Mouse (Mus musculus) left cerebral cortex, adult 2 months (tissue): ENCODE data around the gene Heatr5a. TPM values are rescaled to one million over a fixed set of nuclear protein-coding genes. Genes with fewer than 3 reads are reported as not detected.

ENCODE experiments used
- DNase-seq, 2 experiments: peaks; one replicate each; pipeline ENCODE4 v3.0.0; 2021 to 2022; ENCODE audit warnings: low spot score in 2 of 2, mixed read lengths in 1 of 2; ENCODE audit errors: extremely low spot score in 1 of 2
- H3K27ac ChIP-seq: fragments of 200-600 bp; 2 replicates; pipeline ENCODE4 v1.8.1; 2022
- H3K4me3 ChIP-seq: fragments of 200-600 bp; 2 replicates; pipeline ENCODE4 v1.8.1; 2022
- CTCF ChIP-seq: fragments of 200-600 bp; IDR thresholded peaks from 2 replicates; pipeline ENCODE4 v1.8.1; 2022; ENCODE audit warnings: antibody characterized with exemption, mild to moderate bottlenecking, moderate library complexity
- intact Hi-C: fragments of 180-260 bp; cut with DNase I; formaldehyde crosslinking; loops from one replicate; pipeline ENCODE4 v1.15.1; 2025
- long read RNA-seq, 2 experiments: library from polyadenylated mRNA; stranded (forward); transcript quantifications; one replicate each; pipeline ENCODE4 v2.0.0; 2021; ENCODE audit warnings: borderline mapping rate in 2 of 2
- total RNA-seq, 2 experiments: library from RNA; stranded (reverse); gene quantifications; 2 replicates each; pipeline ENCODE4 v1.2.3; 2021

Heatr5a gene
- total RNA-seq: 1 to 10 TPM; 7.5 to 8.9 TPM
- long read RNA-seq, experiment 1, full-length matches to known transcripts: 2 of 5 reads
- long read RNA-seq, experiment 1, partial matches to known transcripts: 2 of 5 reads
- long read RNA-seq, experiment 1, other reads (novel, unspliced or antisense): 1 of 5 reads
- long read RNA-seq, experiment 2, full-length matches to known transcripts: 2 of 6 reads
- long read RNA-seq, experiment 2, partial matches to known transcripts: 2 of 6 reads
- long read RNA-seq, experiment 2, other reads (novel, unspliced or antisense): 2 of 6 reads

- DNase-seq: peak; percentile 87 to 91
- no peak for TF ChIP-seq CTCF
- peak within 1 kb of the TSS; percentile 83 for H3K27ac ChIP-seq
- peak within 1 kb of the TSS; percentile 91 for H3K4me3 ChIP-seq
- intact Hi-C loops: loop anchor here (2.0 kb wide), 1 partner anchor 30 kb away; no protein-coding TSS in a partner anchor
Measured at GRCm38 (mm10) chr12:51971070-51971664, at the start of gene Heatr5a. Gene Heatr5a, minus strand, starts transcription at chr12:51971321.

GRCm38 (mm10) chr12:52014494-52015029, 43.4 kb upstream of the Heatr5a start:
- no peak overlapping the region for H3K27ac ChIP-seq
- H3K4me3 ChIP-seq: no peak overlapping the region
- intact Hi-C loops: no loop called here
- DNase-seq: no peak
- no peak for TF ChIP-seq CTCF

- intact Hi-C loops: no loop called here
- TF ChIP-seq CTCF: no peak
- Histone ChIP-seq H3K27ac (no peak overlapping the region), H3K4me3 (no peak overlapping the region)
- no peak for DNase-seq
Measured at GRCm38 (mm10) chr12:52014044-52014443, 42.9 kb upstream of the Heatr5a start.

GRCm38 (mm10) chr12:52013274-52013673, 42.2 kb upstream of the Heatr5a start:
- TF ChIP-seq CTCF: no peak
- H3K4me3 ChIP-seq: no peak overlapping the region
- intact Hi-C loops: loop anchor here (2.0 kb wide), 1 partner anchor 626 kb away; no protein-coding TSS in a partner anchor
- no peak for DNase-seq
- H3K27ac ChIP-seq: no peak overlapping the region

- no peak for DNase-seq
- intact Hi-C loops: loop anchor here (2.0 kb wide), 1 partner anchor 627 kb away; no protein-coding TSS in a partner anchor
- no peak for TF ChIP-seq CTCF
- no peak overlapping the region for H3K4me3 ChIP-seq
- no peak overlapping the region for H3K27ac ChIP-seq
Measured at GRCm38 (mm10) chr12:52012159-52012558, 41.0 kb upstream of the Heatr5a start.

GRCm38 (mm10) chr12:52010630-52010961, 39.5 kb upstream of the Heatr5a start:
- Histone ChIP-seq H3K27ac (no peak overlapping the region), H3K4me3 (peak overlapping the region; percentile 28)
- peak; percentile 74 for TF ChIP-seq CTCF
- no peak for DNase-seq
- intact Hi-C loops: no loop called here

GRCm38 (mm10) chr12:52009928-52010629, 39.0 kb upstream of the Heatr5a start:
- Histone ChIP-seq H3K27ac (no peak overlapping the region), H3K4me3 (peak overlapping the region; percentile 28)
- intact Hi-C loops: loop anchor here (10.0 kb wide), 1 partner anchor 885 kb away; no protein-coding TSS in a partner anchor
- no peak for TF ChIP-seq CTCF
- DNase-seq: no peak

GRCm38 (mm10) chr12:52006633-52006994, 35.5 kb upstream of the Heatr5a start:
- H3K27ac ChIP-seq: peak overlapping the region; percentile 74
- no peak for DNase-seq
- no peak for TF ChIP-seq CTCF
- H3K4me3 ChIP-seq: peak overlapping the region; percentile 85
- intact Hi-C loops: loop anchor here (10.0 kb wide), 1 partner anchor 888 kb away; no protein-coding TSS in a partner anchor

- intact Hi-C loops: loop anchor here (10.0 kb wide), 1 partner anchor 889 kb away; no protein-coding TSS in a partner anchor
- DNase-seq: peak; percentile 91 to 93
Measured at GRCm38 (mm10) chr12:52005877-52006632, 34.9 kb upstream of the Heatr5a start, which contains the start of gene Dtd2. Gene Dtd2, minus strand, starts transcription at chr12:52006501.

GRCm38 (mm10) chr12:52002746-52003145, 31.6 kb upstream of the Heatr5a start:
- DNase-seq: no peak
- intact Hi-C loops: loop anchor here (5.0 to 10.0 kb wide), 2 partner anchors 175 to 892 kb away; partner anchors contain the start of gene Hectd1
- TF ChIP-seq CTCF: no peak

More at GRCm38 (mm10) chr12:52005877-52006632, 34.9 kb upstream of the Heatr5a start, which contains the start of gene Dtd2:
- TF ChIP-seq CTCF: no peak
- peak within 1 kb of the TSS; percentile 74 for H3K27ac ChIP-seq
- H3K4me3 ChIP-seq: peak within 1 kb of the TSS; percentile 85

GRCm38 (mm10) chr12:52001544-52001943, 30.4 kb upstream of the Heatr5a start:
- DNase-seq: peak; percentile 43 to 66
- Histone ChIP-seq H3K27ac (no peak overlapping the region), H3K4me3 (no peak overlapping the region)
- intact Hi-C loops: loop anchor here (2.0 to 10.0 kb wide), 3 partner anchors 31 to 893 kb away; partner anchors contain the start of genes Heatr5a and Hectd1
- peak; percentile 88 for TF ChIP-seq CTCF

More at GRCm38 (mm10) chr12:52002746-52003145, 31.6 kb upstream of the Heatr5a start:
- Histone ChIP-seq H3K4me3 (no peak overlapping the region), H3K27ac (no peak overlapping the region)
